Mouse (Mus musculus): ENCODE data around the gene Mrpl27.
"Not testable (repeated sequence)": the region's sequence is repeated elsewhere in the genome, so short reads cannot be mapped to it uniquely, and the experiment has no call there.

Mrpl27 gene

GRCm38 (mm10) chr11:94675446-94675845 lies 21.9 kb downstream of the Mrpl27 start:
- DNase-seq = peak in 1 of 2 experiments; percentile 41

- no peak for DNase-seq
Observed at GRCm38 (mm10) chr11:94676308-94676707, 22.7 kb downstream of the Mrpl27 start.

DNA sequence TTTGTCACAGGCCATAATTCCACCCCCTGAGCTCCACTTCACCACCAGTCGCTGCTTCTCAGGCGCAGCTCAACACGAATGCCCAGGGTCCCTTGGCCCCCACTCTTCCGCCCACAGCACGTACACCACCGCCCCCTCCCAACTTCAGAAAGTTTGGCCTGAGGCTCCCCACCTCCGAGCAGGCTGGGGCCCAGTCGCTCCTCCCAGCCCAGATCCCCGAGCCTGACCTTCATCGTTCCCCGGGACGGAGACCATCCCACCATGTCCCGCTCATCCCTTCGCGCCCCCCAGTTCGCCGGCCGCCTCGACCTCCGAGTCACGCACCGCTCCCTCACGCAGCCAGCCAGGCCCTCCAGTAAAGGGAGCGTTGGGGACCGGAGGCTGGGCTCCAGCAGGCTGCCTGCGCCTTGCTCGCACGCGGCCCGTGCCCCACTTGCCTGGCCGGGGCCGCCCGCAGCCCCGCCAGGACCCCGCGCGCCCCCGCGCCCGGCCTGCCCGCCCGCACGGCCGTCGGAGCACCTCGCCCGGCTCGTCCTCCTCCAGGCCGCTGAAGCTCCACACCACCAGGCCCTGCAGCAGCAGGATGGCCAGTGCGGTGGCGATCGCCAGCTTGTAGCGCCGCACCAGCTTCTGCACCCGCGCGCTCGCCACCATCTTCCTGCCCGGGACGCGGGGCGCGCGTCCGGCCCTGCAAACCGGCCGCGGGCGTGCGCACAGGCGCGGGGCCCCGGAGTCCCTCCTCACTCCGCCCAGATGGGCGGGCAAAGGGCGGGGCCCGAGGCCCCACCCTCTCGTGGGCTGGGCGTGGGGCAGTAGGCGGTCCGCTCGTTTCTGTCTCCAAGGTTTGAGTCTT lies 23.4 kb downstream of the Mrpl27 start, which contains the start of gene Xylt2:
Gene Xylt2, minus strand, starts transcription at position 762 of the 853 bp plus-strand sequence.
- peak; percentile 81 to 91 for DNase-seq

- no peak for DNase-seq
Observed at GRCm38 (mm10) chr11:94677607-94678145, 24.1 kb downstream of the Mrpl27 start.

- DNase-seq = no peak
Observed at GRCm38 (mm10) chr11:94680639-94681038, 27.1 kb downstream of the Mrpl27 start.

- no peak for DNase-seq
Observed at GRCm38 (mm10) chr11:94681640-94682039, 28.1 kb downstream of the Mrpl27 start.

GRCm38 (mm10) chr11:94682427-94682826 lies 28.9 kb downstream of the Mrpl27 start:
- no peak for DNase-seq

GRCm38 (mm10) chr11:94687178-94687577 lies 33.6 kb downstream of the Mrpl27 start:
- DNase-seq = no peak

- not testable (repeated sequence) for DNase-seq
Observed at GRCm38 (mm10) chr11:94692502-94692901, 38.9 kb downstream of the Mrpl27 start.

- DNase-seq = no peak
Observed at GRCm38 (mm10) chr11:94695508-94695907, 41.9 kb downstream of the Mrpl27 start.

GRCm38 (mm10) chr11:94697140-94697539 lies 43.6 kb downstream of the Mrpl27 start:
- DNase-seq = no peak

GRCm38 (mm10) chr11:94697703-94698464 lies 44.3 kb downstream of the Mrpl27 start:
- DNase-seq = no peak

- DNase-seq = no peak
Observed at GRCm38 (mm10) chr11:94699399-94699798, 45.8 kb downstream of the Mrpl27 start.

- peak; percentile 20 for DNase-seq
Observed at GRCm38 (mm10) chr11:94701401-94702215, 48.0 kb downstream of the Mrpl27 start.

DNA sequence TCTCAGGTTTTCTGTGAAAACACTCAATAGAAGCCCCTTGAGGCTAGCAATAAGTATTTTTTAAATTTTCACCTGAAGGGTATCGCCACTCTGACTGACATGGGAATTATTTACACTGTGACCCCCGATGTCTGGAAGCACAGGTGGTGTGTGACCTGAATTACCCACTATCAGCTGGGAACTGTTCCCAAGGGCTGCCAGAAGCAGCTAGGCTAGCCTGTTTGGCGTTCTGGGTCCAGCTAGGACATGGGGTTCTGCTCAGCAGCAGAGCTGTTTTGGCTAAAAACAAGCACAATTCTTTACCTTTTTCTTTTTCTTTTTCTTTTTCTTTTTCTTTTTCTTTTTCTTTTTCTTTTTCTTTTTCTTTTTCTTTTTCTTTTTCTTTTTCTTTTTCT lies 48.6 kb downstream of the Mrpl27 start:
- peak in 1 of 2 experiments; percentile 16 for DNase-seq

- DNase-seq = no peak
Observed at GRCm38 (mm10) chr11:94704020-94704419, 50.5 kb downstream of the Mrpl27 start.

GRCm38 (mm10) chr11:94704472-94704871 lies 50.9 kb downstream of the Mrpl27 start, which contains the start of gene Gm11541:
TSS of gene Gm11541 (minus strand) at chr11:94704499.
- no peak for DNase-seq

Data from cerebellum, postnatal 36 days (tissue).